Mouse (Mus musculus) myocyte (in vitro differentiated cells): Measurements from ENCODE around the gene Sod3. TPM values are rescaled to one million over a fixed set of nuclear protein-coding genes. Genes with fewer than 3 reads are reported as not detected.

Source experiments
- H3K27me3 ChIP-seq: one replicate; pipeline ENCODE4 v1.6.1; 2011; ENCODE audit not compliant: control insufficient read depth, insufficient read depth, insufficient read length
- H3K36me3 ChIP-seq: one replicate; pipeline ENCODE4 v1.6.1; 2011; ENCODE audit not compliant: control insufficient read depth, insufficient read depth
- H3K4me2 ChIP-seq: one replicate; pipeline ENCODE4 v1.6.1; 2011; ENCODE audit warnings: low read depth, control low read depth
- H3K4me3 ChIP-seq: one replicate; pipeline ENCODE4 v1.5.1; 2011; ENCODE audit warnings: mild to moderate bottlenecking, control low read depth, moderate library complexity
- H3K79me2 ChIP-seq: one replicate; pipeline ENCODE4 v1.6.1; 2011; ENCODE audit not compliant: control insufficient read depth, insufficient read depth
- H3ac ChIP-seq: one replicate; pipeline ENCODE4 v1.6.1; 2011; ENCODE audit not compliant: control insufficient read depth, insufficient read length
- CEBPB ChIP-seq: IDR thresholded peaks from 2 replicates; pipeline ENCODE4 v1.6.1; 2011; ENCODE audit warnings: mild to moderate bottlenecking, moderate library complexity; ENCODE audit not compliant: poor library complexity, insufficient read depth, severe bottlenecking
- E2F4 ChIP-seq: IDR thresholded peaks from one replicate; pipeline ENCODE4 v1.6.1; 2011; ENCODE audit warnings: mild to moderate bottlenecking, control low read depth, moderate library complexity; ENCODE audit not compliant: insufficient read depth
- MAX ChIP-seq: IDR thresholded peaks from one replicate; pipeline ENCODE4 v1.6.1; 2011; ENCODE audit warnings: low read depth, mild to moderate bottlenecking, control low read depth
- MYOD1 ChIP-seq, 3 experiments: IDR thresholded peaks; one replicate each; pipeline ENCODE4 v1.6.1; 2011; ENCODE audit warnings: control low read depth in 2 of 3, low read depth in 2 of 3, mild to moderate bottlenecking in 2 of 3, moderate library complexity in 1 of 3; ENCODE audit not compliant: insufficient read length in 2 of 3, control insufficient read depth in 1 of 3
- MYOG ChIP-seq, 3 experiments: IDR thresholded peaks; one replicate each; pipeline ENCODE4 v1.6.1; 2011; ENCODE audit warnings: control low read depth in 2 of 3, low read depth in 2 of 3, mild to moderate bottlenecking in 2 of 3; ENCODE audit not compliant: insufficient read length in 2 of 3, control insufficient read depth in 1 of 3, insufficient read depth in 1 of 3
- POLR2A ChIP-seq: IDR thresholded peaks from one replicate; pipeline ENCODE4 v1.6.1; 2011; ENCODE audit warnings: low read depth, mild to moderate bottlenecking, control low read depth, moderate library complexity; ENCODE audit not compliant: insufficient read length
- POLR2AphosphoS2 ChIP-seq: IDR thresholded peaks from one replicate; pipeline ENCODE4 v1.6.1; 2011; ENCODE audit warnings: low read depth, control low read depth; ENCODE audit not compliant: insufficient read length
- REST ChIP-seq: IDR thresholded peaks from one replicate; pipeline ENCODE4 v1.6.1; 2011; ENCODE audit warnings: mild to moderate bottlenecking, control low read depth, moderate library complexity; ENCODE audit not compliant: insufficient read depth, insufficient read length
- SRF ChIP-seq: IDR thresholded peaks from one replicate; pipeline ENCODE4 v1.6.1; 2011; ENCODE audit warnings: low read depth; ENCODE audit not compliant: control insufficient read depth, insufficient read length
- TCF12 ChIP-seq: IDR thresholded peaks from one replicate; pipeline ENCODE4 v1.6.1; 2011; ENCODE audit warnings: mild to moderate bottlenecking, control low read depth; ENCODE audit not compliant: poor library complexity, insufficient read depth, severe bottlenecking
- TCF3 ChIP-seq: IDR thresholded peaks from one replicate; pipeline ENCODE4 v1.6.1; 2011; ENCODE audit warnings: low read depth, control low read depth; ENCODE audit not compliant: insufficient read length
- USF1 ChIP-seq: IDR thresholded peaks from one replicate; pipeline ENCODE4 v1.6.1; 2011; ENCODE audit warnings: low read depth, mild to moderate bottlenecking, control low read depth, moderate library complexity
- polyA plus RNA-seq: library from polyadenylated mRNA; unstranded; fragments of >200 nt; fragmentation: generic; extraction: Trizol; gene quantifications from one replicate; pipeline ENCODE4 v1.2.1, GENCODE M21; 2012; ENCODE audit warnings: missing spikeins

The Sod3 gene
- polyA plus RNA-seq, 1 experiment: 10.9 TPM

GRCm38 (mm10) chr5:52404373-52404772 lies 40.8 kb downstream of the Sod3 start:
- TF ChIP-seq CEBPB (no peak), USF1 (no peak), REST (no peak), TCF3 (no peak)
- H3K4me3 ChIP-seq: no peak overlapping the region
- no peak overlapping the region for H3ac ChIP-seq
- no peaks in the 10 kb centered on the region for H3K27me3 ChIP-seq
- H3K4me2 ChIP-seq: no peak overlapping the region
- no peaks in the 10 kb centered on the region for H3K36me3 ChIP-seq
- no peaks in the 10 kb centered on the region for H3K79me2 ChIP-seq

GRCm38 (mm10) chr5:52408668-52409315 lies 45.2 kb downstream of the Sod3 start:
- Histone ChIP-seq H3ac (no peak overlapping the region), H3K4me2 (no peak overlapping the region), H3K79me2 (no peaks in the 10 kb centered on the region), H3K27me3 (no peaks in the 10 kb centered on the region), H3K36me3 (no peaks in the 10 kb centered on the region), H3K4me3 (no peak overlapping the region)
- TF ChIP-seq E2F4: no peak
- TF ChIP-seq CEBPB: no peak
- TF ChIP-seq TCF12: no peak

GRCm38 (mm10) chr5:52410197-52410596 lies 46.6 kb downstream of the Sod3 start:
- Histone ChIP-seq H3K79me2 (no peaks in the 10 kb centered on the region), H3ac (no peak overlapping the region), H3K36me3 (no peaks in the 10 kb centered on the region), H3K4me2 (no peak overlapping the region), H3K27me3 (no peaks in the 10 kb centered on the region), H3K4me3 (no peak overlapping the region)
- no peak for TF ChIP-seq USF1
- TF ChIP-seq TCF12: no peak
- no peak for TF ChIP-seq MAX
- TF ChIP-seq CEBPB: no peak
- TF ChIP-seq MYOD1 (IDR thresholded peaks at IDR 0.05; ENCODE audit: control insufficient read depth in 1 of 3, insufficient read length in 2 of 3, low read depth in 2 of 3): no peak
- no peak for TF ChIP-seq E2F4
- no peak for TF ChIP-seq TCF3
- no peak for TF ChIP-seq SRF
- TF ChIP-seq MYOG (IDR thresholded peaks at IDR 0.05; ENCODE audit: control insufficient read depth in 1 of 3, insufficient read depth in 1 of 3, insufficient read length in 2 of 3, low read depth in 2 of 3): no peak
- TF ChIP-seq REST: no peak
- no peak for TF ChIP-seq POLR2AphosphoS2

GRCm38 (mm10) chr5:52411567-52411966 lies 48.0 kb downstream of the Sod3 start:
- no peak for TF ChIP-seq USF1
- no peak for TF ChIP-seq MYOD1 (IDR thresholded peaks at IDR 0.05; ENCODE audit: control insufficient read depth in 1 of 3, insufficient read length in 2 of 3, low read depth in 2 of 3)
- peak; percentile 81 for TF ChIP-seq REST
- no peak for TF ChIP-seq POLR2AphosphoS2
- Histone ChIP-seq H3K79me2 (no peaks in the 10 kb centered on the region), H3K36me3 (no peaks in the 10 kb centered on the region), H3ac (no peak overlapping the region), H3K4me2 (no peak overlapping the region), H3K27me3 (no peaks in the 10 kb centered on the region), H3K4me3 (no peak overlapping the region)

GRCm38 (mm10) chr5:52415193-52415592 lies 51.6 kb downstream of the Sod3 start:
- Histone ChIP-seq H3K4me2 (no peak overlapping the region), H3K79me2 (no peaks in the 10 kb centered on the region), H3K36me3 (no peaks in the 10 kb centered on the region), H3K4me3 (no peak overlapping the region), H3K27me3 (no peaks in the 10 kb centered on the region), H3ac (no peak overlapping the region)
- TF ChIP-seq TCF3: no peak
- TF ChIP-seq E2F4: no peak
- TF ChIP-seq POLR2A: no peak
- TF ChIP-seq TCF12: no peak
- TF ChIP-seq SRF: no peak
- no peak for TF ChIP-seq MAX
- no peak for TF ChIP-seq MYOD1 (IDR thresholded peaks at IDR 0.05; ENCODE audit: control insufficient read depth in 1 of 3, insufficient read length in 2 of 3, low read depth in 2 of 3)
- no peak for TF ChIP-seq USF1

- Histone ChIP-seq H3K27me3 (no peaks in the 10 kb centered on the region), H3K4me3 (no peak overlapping the region), H3K36me3 (no peaks in the 10 kb centered on the region), H3K4me2 (no peak overlapping the region), H3K79me2 (no peaks in the 10 kb centered on the region), H3ac (no peak overlapping the region)
- TF ChIP-seq TCF3 (no peak), MYOG (IDR thresholded peaks at IDR 0.05; ENCODE audit: control insufficient read depth in 1 of 3, insufficient read depth in 1 of 3, insufficient read length in 2 of 3, low read depth in 2 of 3) (no peak), SRF (no peak), REST (no peak), USF1 (no peak), POLR2A (no peak), MYOD1 (IDR thresholded peaks at IDR 0.05; ENCODE audit: control insufficient read depth in 1 of 3, insufficient read length in 2 of 3, low read depth in 2 of 3) (no peak), CEBPB (no peak), TCF12 (no peak), E2F4 (no peak)
Measured at GRCm38 (mm10) chr5:52415917-52416316, 52.3 kb downstream of the Sod3 start.
